Mouse (Mus musculus) urinary bladder, adult 18-20 months (tissue): ENCODE data around the gene Psmd11.
"Not testable (repeated sequence)": the region's sequence is repeated elsewhere in the genome, so short reads cannot be mapped to it uniquely, and the experiment has no call there.

ENCODE experiments used
- DNase-seq, 2 experiments: peaks; one replicate each; pipeline ENCODE4 v3.0.0; 2022; ENCODE audit warnings: low spot score in 2 of 2, mixed read lengths in 2 of 2

The Psmd11 gene

GRCm38 (mm10) chr11:80426029-80426813 lies 2.2 kb upstream of the Psmd11 start:
- DNase-seq, result not testable (repeated sequence)

- DNase-seq, result peak in 1 of 2 experiments; percentile 60
These were observed 627 bp downstream of the Psmd11 start for GRCm38 (mm10) chr11:80429009-80429475.

GRCm38 (mm10) chr11:80429500-80430166 lies 1.2 kb downstream of the Psmd11 start:
- DNase-seq, result no peak

GRCm38 (mm10) chr11:80430366-80430910 lies 2.0 kb downstream of the Psmd11 start:
- no peak for DNase-seq

GRCm38 (mm10) chr11:80446916-80447315 lies 18.5 kb downstream of the Psmd11 start:
- no peak for DNase-seq

GRCm38 (mm10) chr11:80449859-80450258 lies 21.4 kb downstream of the Psmd11 start:
- DNase-seq, result no peak

- no peak for DNase-seq
These were observed 23.8 kb downstream of the Psmd11 start for GRCm38 (mm10) chr11:80452242-80452641.

- no peak for DNase-seq
These were observed 24.8 kb downstream of the Psmd11 start for GRCm38 (mm10) chr11:80453198-80453597.

- DNase-seq, result not testable (repeated sequence)
These were observed 35.3 kb downstream of the Psmd11 start for GRCm38 (mm10) chr11:80463605-80464130.

- no peak for DNase-seq
These were observed 43.6 kb downstream of the Psmd11 start for GRCm38 (mm10) chr11:80471836-80472605.

GRCm38 (mm10) chr11:80474175-80474691 lies 45.8 kb downstream of the Psmd11 start:
- no peak for DNase-seq

GRCm38 (mm10) chr11:80474846-80475245 lies 46.4 kb downstream of the Psmd11 start:
- no peak for DNase-seq

GRCm38 (mm10) chr11:80475544-80475943 lies 47.1 kb downstream of the Psmd11 start:
- DNase-seq, result no peak

- DNase-seq, result peak; percentile 63 to 76
These were observed 48.1 kb downstream of the Psmd11 start, which contains the start of gene Cdk5r1 for GRCm38 (mm10) chr11:80476222-80477189. Gene Cdk5r1, plus strand, starts transcription at chr11:80477023.

GRCm38 (mm10) chr11:80477341-80478199 lies 49.2 kb downstream of the Psmd11 start:
- DNase-seq, result peak in 1 of 2 experiments; percentile 23

- no peak for DNase-seq
These were observed 50.4 kb downstream of the Psmd11 start for GRCm38 (mm10) chr11:80478694-80479412.

- no peak for DNase-seq
These were observed 51.0 kb downstream of the Psmd11 start for GRCm38 (mm10) chr11:80479425-80479824.
